Mouse (Mus musculus) ovary, adult 18-20 months (tissue): ENCODE results near the gene Arl13a.
A peak's percentile ranks its signal among the peaks of the same experiment; 100 is the strongest.
"Not testable (repeated sequence)": the region's sequence is repeated elsewhere in the genome, so short reads cannot be mapped to it uniquely, and the experiment has no call there.

ENCODE experiments used
- DNase-seq: peaks from one replicate; pipeline ENCODE4 v3.0.0; 2022; ENCODE audit warnings: low spot score, mixed read lengths

Gene Arl13a

DNA sequence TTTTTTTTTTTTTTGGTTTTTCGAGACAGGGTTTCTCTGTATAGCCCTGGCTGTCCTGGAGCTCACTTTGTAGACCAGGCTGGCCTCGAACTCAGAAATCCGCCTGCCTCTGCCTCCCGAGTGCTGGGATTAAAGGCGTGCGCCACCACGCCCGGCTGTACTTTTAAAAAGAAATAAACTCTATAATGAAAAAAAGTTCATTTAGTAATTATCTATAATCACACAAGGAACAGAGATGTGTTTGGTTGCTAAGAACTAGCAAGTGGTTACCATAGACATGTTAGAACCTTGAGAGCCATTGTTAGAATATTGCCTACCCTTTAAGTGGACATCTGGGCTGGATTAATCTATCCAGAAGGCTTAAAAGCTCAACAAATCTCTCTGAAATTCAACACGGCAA lies at the start of gene Arl13a:
Arl13a (plus strand) TSS at position 301 of the 400 bp plus-strand sequence.
- not testable (repeated sequence) for DNase-seq

DNA sequence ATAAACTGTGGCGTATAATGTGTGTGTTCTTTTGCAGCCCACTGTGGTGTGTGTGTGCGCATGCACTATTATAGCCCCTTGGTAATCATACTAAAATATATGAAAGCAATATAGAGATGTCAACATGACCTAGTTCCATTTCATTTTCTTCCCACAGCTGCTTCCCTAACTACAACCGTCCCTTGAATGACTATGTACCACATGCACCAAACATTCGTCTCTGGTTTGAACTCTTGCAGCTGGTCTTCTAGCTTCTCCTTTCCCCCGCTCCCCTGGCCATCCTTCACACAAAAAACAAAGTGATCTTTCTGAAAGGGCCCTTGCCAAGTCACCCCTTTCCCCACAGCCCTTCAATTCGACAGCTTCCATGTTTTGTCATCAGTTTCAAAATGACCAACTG lies 47.3 kb upstream of the Arl13a start:
- DNase-seq: no peak

DNA sequence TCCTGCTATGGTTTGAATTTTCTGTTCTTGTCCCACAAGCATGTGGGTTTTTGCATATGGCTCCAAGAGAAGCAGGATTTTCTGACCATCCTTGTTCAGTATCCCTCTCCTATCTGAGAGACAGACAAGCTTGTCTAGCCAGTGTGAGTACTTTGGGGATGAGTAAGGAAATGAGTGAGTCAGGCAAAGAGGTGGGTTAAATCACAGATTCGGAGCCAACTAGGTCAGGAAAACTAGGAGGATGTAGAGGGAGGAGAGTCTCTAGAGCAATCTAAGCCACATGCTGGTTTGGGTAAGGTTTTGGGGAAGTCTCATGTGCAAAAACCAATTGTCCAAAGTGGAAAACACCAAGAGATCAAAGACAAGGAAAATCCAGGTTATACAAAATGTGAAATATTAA lies 45.8 kb upstream of the Arl13a start:
- no peak for DNase-seq

DNA sequence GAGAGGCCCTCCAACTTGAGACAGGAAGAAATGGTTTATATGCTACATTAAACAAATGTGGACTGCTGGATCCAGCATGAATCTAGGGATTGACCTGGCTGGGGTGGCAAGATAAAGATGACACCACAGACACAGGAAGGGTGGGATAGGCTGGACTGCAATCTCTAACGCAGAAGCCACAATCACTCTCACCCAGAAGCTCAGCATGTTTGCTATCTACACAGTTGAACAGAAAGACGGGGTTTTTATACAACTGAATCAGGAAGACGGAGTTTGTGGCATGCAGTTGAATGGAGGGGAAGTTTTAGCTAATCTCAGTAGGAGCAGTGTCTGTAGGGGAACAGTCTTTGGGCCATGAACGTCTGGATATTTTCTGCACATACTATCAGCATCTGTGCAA lies 45.3 kb upstream of the Arl13a start:
- DNase-seq: no peak

DNA sequence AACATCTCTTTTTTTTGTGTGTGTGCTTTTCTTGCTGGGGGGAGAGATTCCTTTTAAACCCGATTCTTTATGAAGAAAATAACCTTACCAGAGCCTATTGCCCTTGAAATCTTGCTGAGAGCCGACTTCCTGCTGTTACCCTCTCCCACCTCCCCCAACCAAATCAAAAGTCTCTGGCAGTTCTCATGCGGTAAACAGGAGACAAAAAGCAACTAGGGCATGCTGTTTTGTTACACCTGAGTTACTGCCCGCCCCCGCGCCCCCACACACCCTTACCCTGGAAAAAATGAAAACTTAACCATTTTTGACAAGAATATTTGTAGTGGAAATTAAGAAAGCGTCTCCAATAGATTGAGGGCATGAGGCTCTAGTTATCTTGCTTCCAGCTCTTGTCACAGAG lies 29.1 kb upstream of the Arl13a start:
- DNase-seq: no peak

DNA sequence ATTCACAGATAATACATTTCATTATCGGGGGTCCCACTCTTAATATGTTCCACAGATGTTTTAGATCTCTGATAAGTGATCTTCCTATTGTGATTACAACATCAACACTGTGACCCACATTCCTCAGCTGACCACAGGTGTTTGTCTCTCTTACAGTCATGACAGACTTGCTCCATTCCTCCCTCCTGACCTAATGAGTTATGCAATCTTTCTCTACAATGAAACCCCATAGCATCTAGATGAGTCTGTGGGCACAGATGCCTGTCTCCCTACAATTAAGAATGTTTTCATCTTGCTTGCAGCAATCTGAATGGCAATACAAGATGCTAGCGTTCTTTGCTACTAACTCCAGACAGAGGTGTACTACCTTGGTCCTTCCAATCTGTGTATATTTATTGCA lies 26.9 kb upstream of the Arl13a start:
- no peak for DNase-seq

DNA sequence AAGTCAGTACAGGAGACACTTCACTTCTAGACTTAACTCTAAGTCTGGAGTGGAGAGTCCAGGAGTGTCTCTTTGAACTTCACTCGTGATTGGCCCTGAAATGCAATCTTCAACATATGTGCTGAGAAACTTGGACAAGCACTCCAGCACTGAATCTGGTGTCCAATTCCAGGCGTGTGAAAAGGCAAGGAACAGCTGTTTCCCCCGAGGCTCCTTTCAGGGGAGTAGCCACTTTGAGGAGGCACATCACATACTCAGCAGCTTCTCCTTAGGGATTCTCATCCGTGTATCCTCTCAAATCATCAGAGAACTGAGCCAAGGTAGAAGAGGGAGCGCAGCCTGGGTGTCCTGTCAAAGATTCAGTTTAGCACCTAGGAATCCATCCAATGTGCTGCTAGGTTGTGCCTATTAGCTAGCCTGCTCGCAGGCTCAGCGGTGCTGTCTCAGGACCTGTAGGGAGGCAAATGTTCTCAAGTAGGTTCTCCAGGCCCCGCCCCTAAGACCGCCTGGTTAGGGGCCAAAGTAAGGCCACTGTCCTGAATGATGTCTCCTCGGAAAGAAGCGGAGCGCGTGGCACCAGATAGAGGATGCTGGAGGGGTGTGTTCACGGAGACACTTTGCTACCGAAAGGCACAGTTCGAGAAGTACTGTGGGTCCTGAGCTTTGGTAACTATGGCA lies 25.1 kb upstream of the Arl13a start, which contains the start of gene Xkrx:
Xkrx (minus strand) TSS at position 34 of the 678 bp plus-strand sequence.
- DNase-seq: no peak

DNA sequence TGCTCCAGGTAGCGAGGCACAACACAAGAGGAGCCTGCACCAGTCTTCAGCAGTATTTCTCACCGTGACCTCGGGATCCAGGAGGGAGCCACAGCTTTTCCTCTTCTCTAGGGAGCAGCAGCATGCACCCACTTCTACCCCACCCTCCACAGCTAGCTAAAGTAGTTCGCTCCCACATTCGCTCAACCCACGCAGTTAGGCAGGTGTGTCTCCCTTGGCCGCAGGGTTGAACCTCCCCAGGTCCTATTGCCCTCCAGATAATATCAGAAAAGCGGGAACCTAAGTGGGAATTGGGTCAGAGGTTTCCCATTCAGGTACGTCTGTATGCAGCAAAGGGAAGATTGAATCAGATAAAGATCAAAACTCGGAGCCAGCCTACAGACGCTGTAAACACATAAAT lies 24.5 kb upstream of the Arl13a start:
- DNase-seq: no peak

DNA sequence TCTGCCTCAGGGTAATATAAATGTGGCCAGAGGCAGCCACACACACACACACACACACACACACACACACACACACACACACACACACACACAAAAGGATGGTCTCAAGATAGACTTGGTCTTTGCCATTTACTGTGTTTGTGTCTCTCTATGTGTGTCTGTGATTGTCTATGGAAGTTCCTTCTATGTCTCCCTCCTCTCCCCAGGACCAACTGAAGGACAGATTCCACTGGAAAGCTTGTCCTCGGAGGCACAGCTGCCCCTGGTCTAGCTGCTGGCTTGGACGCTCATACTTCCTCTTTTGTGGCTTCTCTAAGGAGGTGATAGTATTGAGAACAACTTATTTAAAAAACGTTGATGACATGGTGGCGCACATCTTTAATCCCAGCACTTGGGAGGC lies 23.8 kb upstream of the Arl13a start:
- DNase-seq: no peak

DNA sequence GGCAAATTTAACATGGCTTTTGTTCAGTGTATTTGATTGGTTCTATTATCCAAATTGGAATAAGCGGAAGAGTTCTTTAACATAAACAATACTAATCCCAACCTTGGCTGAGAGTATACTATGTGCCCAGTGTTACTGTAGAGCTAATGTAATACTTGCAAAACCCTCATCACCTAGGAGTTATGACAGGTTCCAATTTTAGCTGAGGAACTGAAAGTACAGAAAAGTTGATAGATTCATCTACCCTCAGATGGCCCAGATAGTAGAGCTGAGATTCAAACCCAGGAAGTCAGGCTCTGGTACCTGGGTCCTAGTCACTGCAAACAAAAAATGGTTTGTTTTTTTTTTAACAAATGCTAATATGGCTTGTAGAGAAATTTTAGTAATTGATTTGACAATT lies 16.7 kb upstream of the Arl13a start:
- no peak for DNase-seq

DNA sequence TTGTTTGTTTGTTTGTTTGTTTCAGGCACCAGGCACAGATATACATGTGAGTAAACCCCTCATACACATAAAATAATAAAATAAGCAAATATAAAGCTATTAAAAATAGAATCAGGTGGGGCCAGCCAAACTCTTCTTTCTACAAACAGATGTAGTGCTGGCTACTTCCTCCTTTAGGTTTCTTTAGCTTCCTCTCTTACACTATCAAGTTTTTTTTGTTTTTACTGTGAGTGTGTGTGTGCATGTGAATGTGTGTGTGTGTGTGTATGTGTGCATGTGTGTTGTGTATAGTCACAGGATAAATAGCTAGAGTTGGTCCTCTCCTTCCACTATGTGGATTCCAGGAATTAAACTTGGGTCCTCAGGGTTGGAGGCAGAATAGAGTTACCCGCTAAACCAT lies 12.6 kb upstream of the Arl13a start:
- DNase-seq: no peak

DNA sequence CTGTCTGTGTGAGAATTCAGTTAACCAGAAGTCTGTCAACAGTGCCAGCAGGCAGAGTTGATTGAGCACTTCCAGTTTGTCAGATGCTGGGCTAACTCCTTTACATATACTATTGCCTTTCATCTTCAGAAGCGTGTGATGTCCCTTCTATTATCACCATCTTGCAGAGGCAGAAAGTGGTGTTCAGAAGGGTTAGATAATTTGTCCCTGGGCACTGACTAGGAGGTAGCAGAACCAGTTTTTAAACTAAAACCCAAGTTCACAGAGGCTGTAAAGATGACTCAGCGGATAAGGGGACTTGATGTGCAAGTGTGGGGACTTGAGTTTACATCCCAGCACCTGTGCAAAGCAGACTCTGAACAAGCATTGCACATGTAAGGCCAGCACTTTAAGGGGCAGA lies 21.2 kb downstream of the Arl13a start:
- DNase-seq: no peak

DNA sequence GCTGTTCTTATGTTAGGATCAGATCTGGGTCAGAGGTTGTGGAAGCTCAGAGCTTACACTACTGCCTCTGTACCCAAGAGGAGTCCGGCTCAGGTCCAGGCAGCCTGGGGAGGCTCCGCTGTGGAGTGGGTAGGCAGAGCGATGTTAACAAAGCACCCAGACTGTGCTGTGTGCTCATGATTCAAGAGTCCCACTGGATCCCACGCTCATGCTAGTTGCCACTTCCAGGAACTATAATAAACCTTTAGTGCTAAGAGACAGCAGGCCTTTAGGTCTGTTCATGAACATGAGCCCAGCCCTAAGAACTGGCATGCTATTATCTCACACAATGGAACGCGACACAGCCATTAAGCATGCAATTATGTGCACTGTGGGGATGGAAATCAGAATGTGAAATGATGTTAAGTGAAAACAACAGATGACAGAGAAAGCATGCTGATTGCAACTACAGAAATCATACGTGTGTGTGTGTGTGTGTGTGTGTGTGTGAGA lies 23.9 kb downstream of the Arl13a start:
- DNase-seq: no peak

DNA sequence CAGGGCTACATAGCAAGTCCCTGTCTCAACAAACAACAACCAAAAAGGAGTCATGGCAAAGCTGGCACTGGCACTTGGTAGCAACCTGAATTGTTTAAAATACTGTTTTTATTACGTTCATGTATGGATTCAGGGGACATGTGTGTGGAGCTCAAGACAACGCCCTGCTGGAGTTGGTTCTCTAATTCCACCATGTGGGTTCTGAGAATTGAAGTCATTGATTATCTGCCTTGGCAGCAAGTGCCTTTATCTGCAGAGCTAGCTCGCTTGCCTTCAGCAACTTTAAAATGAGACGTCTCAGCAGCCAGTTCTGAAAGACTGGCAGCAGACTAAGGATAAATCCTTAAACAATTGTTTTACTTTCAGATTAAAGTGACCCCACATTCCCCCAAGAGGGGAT lies 30.9 kb downstream of the Arl13a start:
- no peak for DNase-seq

DNA sequence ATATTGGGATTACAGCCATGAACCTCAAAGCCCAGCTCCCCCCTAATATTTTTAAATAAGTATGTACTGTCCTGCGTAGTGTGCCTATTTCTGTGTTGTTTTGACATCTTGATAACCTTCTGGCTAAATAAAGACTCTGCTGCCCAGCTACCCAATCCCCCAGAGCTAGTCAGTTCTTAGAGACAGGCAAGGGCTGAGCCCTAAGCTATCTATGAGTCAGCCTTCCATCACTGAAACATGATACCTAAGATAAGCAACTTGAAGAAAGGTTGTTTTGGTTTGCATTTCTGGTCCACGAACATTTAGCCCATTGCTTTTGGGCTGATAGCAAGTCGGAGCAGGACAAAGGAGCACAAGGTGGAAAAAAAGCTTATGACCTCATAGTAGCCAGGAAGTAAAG lies 33.3 kb downstream of the Arl13a start:
- DNase-seq: no peak

DNA sequence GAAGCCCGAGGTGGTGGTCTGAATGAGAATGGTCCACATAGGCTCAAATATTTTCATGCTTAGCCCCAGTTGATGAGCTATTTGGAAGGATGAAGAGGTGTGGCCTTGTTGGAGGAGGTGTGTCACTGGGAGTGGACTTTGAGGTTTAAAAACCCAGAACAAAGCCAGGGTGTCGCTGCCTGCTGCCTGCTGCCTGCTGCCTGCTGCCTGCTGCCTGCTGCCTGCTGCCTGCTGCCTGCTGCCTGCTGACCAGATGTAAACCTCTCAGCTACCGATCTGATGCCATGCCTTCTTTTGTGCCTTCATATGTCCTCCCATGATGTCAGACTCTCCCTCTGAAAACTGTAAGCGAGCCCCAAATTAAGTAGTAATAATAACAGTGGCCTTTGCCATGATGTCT lies 34.6 kb downstream of the Arl13a start, which contains the start of gene Nox1:
Nox1 (minus strand) TSS at position 101 of the 400 bp plus-strand sequence.
- no peak for DNase-seq

DNA sequence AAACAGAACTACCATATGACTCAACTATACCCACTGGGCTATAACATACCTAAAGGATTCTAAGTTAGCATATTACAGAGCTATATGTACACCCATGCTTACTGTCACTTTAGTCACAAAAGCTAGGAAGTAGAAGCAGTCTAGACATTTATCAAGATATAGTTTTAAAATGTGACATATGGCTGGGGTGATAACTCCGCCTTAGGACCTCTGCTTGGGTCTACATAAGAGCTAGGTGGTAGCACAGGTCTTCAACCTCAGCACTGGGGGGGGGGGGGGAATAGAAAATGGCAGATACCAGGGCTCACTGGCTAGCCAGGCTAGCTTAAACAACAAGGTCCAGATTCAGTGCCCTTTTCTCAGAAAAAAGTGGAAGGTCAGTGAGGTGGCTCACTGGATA lies 45.7 kb downstream of the Arl13a start:
- no peak for DNase-seq

DNA sequence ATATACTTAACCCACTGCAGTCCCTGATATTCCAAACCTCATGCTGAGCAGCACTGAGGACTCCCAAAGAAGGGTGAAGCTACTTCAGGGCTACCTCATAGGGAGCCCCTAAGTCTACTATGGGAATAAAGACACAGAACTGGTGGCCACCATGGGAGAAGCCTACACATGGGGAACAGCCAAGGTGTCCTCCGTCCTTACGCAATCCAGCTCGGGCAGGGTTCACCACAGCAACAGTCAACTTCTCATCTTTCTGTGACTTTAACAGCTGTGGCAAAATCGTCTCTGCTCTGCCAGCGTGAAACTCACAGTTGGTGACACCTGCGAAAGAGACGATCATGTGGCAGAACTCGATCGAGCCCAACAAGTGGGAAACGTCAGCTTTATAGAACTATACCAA lies 51.0 kb downstream of the Arl13a start:
- no peak for DNase-seq

DNA sequence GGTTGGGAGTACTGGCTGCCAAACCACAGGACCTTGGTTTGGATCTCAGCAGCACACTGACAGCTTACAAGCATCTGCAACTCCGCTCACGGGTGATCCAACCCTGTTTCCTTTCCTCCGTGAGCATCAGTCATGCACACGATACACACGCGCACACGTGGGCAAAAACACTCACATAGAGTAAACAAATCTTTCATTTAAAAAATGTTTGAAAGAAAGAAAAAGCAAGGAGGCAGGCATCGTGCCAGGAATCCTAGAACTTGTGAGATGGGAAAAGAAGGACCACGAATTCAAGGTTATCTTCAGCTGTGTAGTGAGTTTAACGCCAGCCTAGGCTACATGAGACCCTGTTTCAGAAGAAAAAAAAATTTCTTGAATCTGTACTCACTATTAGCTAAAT lies 58.6 kb downstream of the Arl13a start:
- DNase-seq: no peak

DNA sequence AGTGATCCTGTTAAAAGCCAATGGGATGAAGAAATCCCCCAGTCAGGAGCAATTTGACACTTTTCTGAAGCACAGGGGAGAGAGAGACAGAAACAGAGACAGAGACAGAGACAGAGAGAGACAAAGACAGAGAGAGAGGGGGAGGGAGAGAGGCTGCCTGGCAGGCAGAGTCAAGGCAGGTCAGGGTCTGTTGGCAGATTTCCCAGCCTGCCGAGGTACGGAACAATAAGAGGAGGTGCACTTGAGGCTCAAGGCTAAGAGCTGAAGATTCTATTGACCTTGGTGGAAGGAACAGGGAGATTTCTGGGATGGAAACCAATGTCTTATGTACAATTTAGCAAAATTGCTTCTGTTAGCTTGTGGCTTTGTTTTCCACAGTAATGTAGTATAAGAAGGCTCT lies 60.9 kb downstream of the Arl13a start:
- DNase-seq: peak; percentile 71
